16 mouse cellular contexts compared by ENCODE assay signal in the genomic region with DNA sequence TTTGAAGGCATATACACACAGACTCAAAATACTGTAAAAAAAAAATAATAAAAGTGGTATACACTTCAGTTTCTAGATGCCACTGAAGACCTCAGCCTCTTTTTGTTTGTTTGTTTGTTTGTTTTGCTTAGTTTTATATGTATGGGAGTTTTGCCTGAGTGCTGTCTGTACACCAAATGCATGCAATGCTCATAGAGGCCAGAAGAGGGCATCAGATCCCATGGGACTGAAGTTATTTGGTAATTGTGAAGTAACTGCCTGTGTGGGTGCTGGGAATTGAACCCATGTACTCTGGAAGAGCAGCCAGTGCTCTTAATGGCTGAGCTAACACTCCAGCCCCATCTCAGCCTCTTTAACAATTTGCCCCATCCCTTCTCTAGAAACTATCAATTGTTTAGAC. TPM values are rescaled to one million over a fixed set of nuclear protein-coding genes. Genes with fewer than 3 reads are reported as not detected.
DNase-seq lines count a peak whose midpoint lies in the region; ATAC-seq and TF ChIP-seq lines count a peak whose summit lies in the region.
"Had no signal": no experiment of that assay in that cellular context is flagged by ENCODE, and none has a peak within 500 bp of the region (broad histone marks: within the 10 kb centered on the region; RNA-seq: fewer than 3 reads in every experiment).

No protein-coding gene starts in this region.

- H3K4me2 ChIP-seq in liver, embryonic 11.5 days, result no peak overlapping the region
- H3K4me2 ChIP-seq in liver, postnatal 0 days (ENCODE audit: low read depth, low read length), result no peak overlapping the region
- H3K4me2 ChIP-seq: hindbrain, embryonic 14.5 days; neural tube, embryonic 13.5 days had no signal

- H3K79me2 ChIP-seq in liver, adult 2 months (ENCODE audit: control insufficient read depth, insufficient read depth, low read length), result no peaks in the 10 kb centered on the region

- peak; percentile 51 for TF ChIP-seq CTCF in liver, adult 2 months (IDR thresholded peaks at IDR 0.05; ENCODE audit: low read depth, low read length)
- TF ChIP-seq CTCF in G1E (IDR thresholded peaks at IDR 0.05; ENCODE audit: low read depth, low read length), result peak; percentile 50
- peak; percentile 74 for TF ChIP-seq CTCF in liver, postnatal 0 days (IDR thresholded peaks at IDR 0.05; ENCODE audit: low read depth)

- TF ChIP-seq EP300 in liver, postnatal 0 days (IDR thresholded peaks at IDR 0.05; ENCODE audit: low read depth), result no peak

- TF ChIP-seq POLR2A in liver, adult 2 months (IDR thresholded peaks at IDR 0.05; ENCODE audit: extremely low read depth, insufficient read depth, low read length), result no peak

- no peaks in the 10 kb centered on the region for H3K36me3 ChIP-seq in liver, adult 2 months (ENCODE audit: control insufficient read depth, insufficient read depth, low read length)
- H3K36me3 ChIP-seq in liver, embryonic 11.5 days (ENCODE audit: control insufficient read depth, insufficient read depth, low read length), result no peaks in the 10 kb centered on the region
- H3K36me3 ChIP-seq in G1E (replicated peaks), result peaks cover 66% of the 10 kb centered on the region
- H3K36me3 ChIP-seq in liver, postnatal 0 days (replicated peaks; ENCODE audit: insufficient read depth, low read length), result no peaks in the 10 kb centered on the region
- no peaks in the 10 kb centered on the region for H3K36me3 ChIP-seq in forebrain, embryonic 10.5 days (replicated peaks)
- H3K36me3 ChIP-seq: neural tube, embryonic 13.5 days had no signal

- peak; percentile 44 to 48 for DNase-seq in cerebellum, postnatal 10 days
- DNase-seq in cerebellum, adult 11 months, result no peak
- DNase-seq in liver, adult 2 months (ENCODE audit: extremely low read depth, low read depth, low spot score), result no peak
- no peak for DNase-seq in liver, embryonic 11.5 days (ENCODE audit: low spot score)
- no peak for DNase-seq in G1E (ENCODE audit: low spot score)
- peak; percentile 38 for DNase-seq in liver, postnatal 0 days
- no peak for DNase-seq in frontal cortex, postnatal 36 days (ENCODE audit: low spot score in 2 of 2)
- DNase-seq in forebrain, embryonic 10.5 days (ENCODE audit: extremely low spot score, low spot score), result no peak
- DNase-seq: adrenal gland, postnatal 36 days; gastrocnemius, postnatal 14 days; layer of hippocampus, adult 9-11 months had no signal

- no peaks in the 10 kb centered on the region for H3K9me3 ChIP-seq in liver, embryonic 11.5 days (ENCODE audit: control insufficient read depth, low read length)
- H3K9me3 ChIP-seq in G1E (replicated peaks), result no peaks in the 10 kb centered on the region
- no peaks in the 10 kb centered on the region for H3K9me3 ChIP-seq in liver, postnatal 0 days (ENCODE audit: low read length)
- H3K9me3 ChIP-seq in forebrain, embryonic 10.5 days, result no peaks in the 10 kb centered on the region
- H3K9me3 ChIP-seq: neural tube, embryonic 13.5 days had no signal

- no peak for ATAC-seq in liver, embryonic 11.5 days (replicated peaks; ENCODE audit: low FRiP score)
- ATAC-seq in G1E (ENCODE audit: extremely low read depth, insufficient number of reproducible peaks, low FRiP score, poor library complexity, severe bottlenecking), result no peak
- ATAC-seq in liver, postnatal 0 days, result no peak

- H3K9ac ChIP-seq in liver, adult 2 months (ENCODE audit: low read depth, low read length), result no peak overlapping the region
- H3K9ac ChIP-seq in liver, embryonic 11.5 days (ENCODE audit: low read depth, low read length), result no peak overlapping the region
- H3K9ac ChIP-seq in liver, postnatal 0 days (replicated peaks), result no peak overlapping the region
- H3K9ac ChIP-seq: hindbrain, embryonic 14.5 days; neural tube, embryonic 13.5 days had no signal

- peaks cover 6% of the 10 kb centered on the region for H3K4me1 ChIP-seq in liver, adult 2 months (ENCODE audit: control insufficient read depth, insufficient read depth, low read length)
- H3K4me1 ChIP-seq in liver, embryonic 11.5 days (replicated peaks; ENCODE audit: control insufficient read depth, insufficient read depth, low read length), result peaks cover 32% of the 10 kb centered on the region
- H3K4me1 ChIP-seq in G1E (ENCODE audit: insufficient read depth, low read depth, low read length), result peaks cover 52% of the 10 kb centered on the region
- H3K4me1 ChIP-seq in liver, postnatal 0 days (ENCODE audit: insufficient read depth), result peaks cover 26% of the 10 kb centered on the region
- H3K4me1 ChIP-seq in forebrain, embryonic 10.5 days, result peaks cover 30% of the 10 kb centered on the region

- no peaks in the 10 kb centered on the region for H3K27me3 ChIP-seq in liver, adult 2 months (ENCODE audit: control insufficient read depth, insufficient read depth, low read length)
- no peaks in the 10 kb centered on the region for H3K27me3 ChIP-seq in liver, embryonic 11.5 days (replicated peaks; ENCODE audit: control insufficient read depth, insufficient read depth, low read length)
- no peaks in the 10 kb centered on the region for H3K27me3 ChIP-seq in G1E (ENCODE audit: insufficient read depth, low read length)
- H3K27me3 ChIP-seq in liver, postnatal 0 days (ENCODE audit: insufficient read depth, low read length), result no peaks in the 10 kb centered on the region
- peaks cover 42% of the 10 kb centered on the region for H3K27me3 ChIP-seq in forebrain, embryonic 10.5 days (ENCODE audit: poor library complexity, severe bottlenecking)

- H3K27ac ChIP-seq in liver, adult 2 months (replicated peaks; ENCODE audit: insufficient read depth, low read depth, low read length), result no peak overlapping the region
- no peak overlapping the region for H3K27ac ChIP-seq in liver, embryonic 11.5 days (ENCODE audit: low read depth, low read length)
- no peak overlapping the region for H3K27ac ChIP-seq in liver, postnatal 0 days (ENCODE audit: low read depth)
- H3K27ac ChIP-seq in forebrain, embryonic 10.5 days, result no peak overlapping the region
- H3K27ac ChIP-seq: hindbrain, embryonic 14.5 days; neural tube, embryonic 13.5 days had no signal

- no peak overlapping the region for H3K4me3 ChIP-seq in liver, adult 2 months (ENCODE audit: insufficient read depth, low read depth, low read length)
- no peak overlapping the region for H3K4me3 ChIP-seq in liver, embryonic 11.5 days (ENCODE audit: low read depth, low read length)
- H3K4me3 ChIP-seq in G1E (ENCODE audit: low read depth, low read length), result no peak overlapping the region
- no peak overlapping the region for H3K4me3 ChIP-seq in liver, postnatal 0 days (ENCODE audit: low read depth, low read length)
- no peak overlapping the region for H3K4me3 ChIP-seq in forebrain, embryonic 10.5 days
- H3K4me3 ChIP-seq: neural tube, embryonic 13.5 days had no signal

RNA-seq across cellular contexts. Expression of gene Smim1, which starts 2.6 kb away (rescaled TPM):
- total RNA-seq in liver, adult 2 months (2014; rRNA removed), result 6.7 and 8.1 TPM in 2 replicates
- polyA plus RNA-seq in liver, adult 2 months (2012; rRNA removed), result 12.6 and 16.9 TPM in 2 replicates
- 414 and 426 TPM in 2 replicates for polyA plus RNA-seq in liver, embryonic 11.5 days (2014; fragmentation: Nextera tagmentation; extraction: Ambion mirVana)
- total RNA-seq in G1E (2014; fragmentation: Nextera tagmentation) (74.3 and 100.0 TPM in 2 replicates), G1E (2017) (69.2 and 103 TPM in 2 replicates)
- polyA plus RNA-seq in G1E (2012), result 58.4 and 87.4 TPM in 2 replicates
- polyA plus RNA-seq in liver, postnatal 0 days (2015; fragmentation: Nextera tagmentation; extraction: Ambion mirVana), result 86.4 and 93.6 TPM in 2 replicates
- polyA plus RNA-seq in forebrain, embryonic 10.5 days (2016; fragmentation: Nextera tagmentation; extraction: Ambion mirVana), result 22.1 and 27.4 TPM in 2 replicates

RNA-seq across cellular contexts. Expression of gene Ccdc27, which starts 13.8 kb away (rescaled TPM):
- not detected in 2 replicates for total RNA-seq in liver, adult 2 months (2014; rRNA removed)
- not detected in 2 replicates for polyA plus RNA-seq in liver, adult 2 months (2012; rRNA removed)
- 0.08 TPM in 1 of 2 replicates, not detected in the other for polyA plus RNA-seq in liver, embryonic 11.5 days (2014; fragmentation: Nextera tagmentation; extraction: Ambion mirVana)
- total RNA-seq in G1E (2014; fragmentation: Nextera tagmentation) (not detected in 2 replicates), G1E (2017) (not detected in 2 replicates)
- not detected in 2 replicates for polyA plus RNA-seq in G1E (2012)
- polyA plus RNA-seq in liver, postnatal 0 days (2015; fragmentation: Nextera tagmentation; extraction: Ambion mirVana), result not detected in 2 replicates
- polyA plus RNA-seq in forebrain, embryonic 10.5 days (2016; fragmentation: Nextera tagmentation; extraction: Ambion mirVana), result not detected in 2 replicates
- total RNA-seq: adrenal gland, postnatal 36 days; gastrocnemius, postnatal 14 days had no signal
- polyA plus RNA-seq: embryonic facial prominence, embryonic 14.5 days; hindbrain, embryonic 14.5 days; lung, embryonic 16.5 days; neural tube, embryonic 13.5 days; spleen, adult 2 months had no signal

RNA-seq across cellular contexts. Expression of gene Lrrc47, which starts 17.1 kb away (rescaled TPM):
- 6.5 and 8.3 TPM in 2 replicates for total RNA-seq in liver, adult 2 months (2014; rRNA removed)
- polyA plus RNA-seq in liver, adult 2 months (2012; rRNA removed), result 24.0 and 27.2 TPM in 2 replicates
- polyA plus RNA-seq in liver, embryonic 11.5 days (2014; fragmentation: Nextera tagmentation; extraction: Ambion mirVana), result 20.3 and 22.5 TPM in 2 replicates
- total RNA-seq in G1E (2014; fragmentation: Nextera tagmentation) (17.5 and 24.8 TPM in 2 replicates), G1E (2017) (28.7 and 40.7 TPM in 2 replicates)
- polyA plus RNA-seq in G1E (2012), result 201 and 254 TPM in 2 replicates
- 9.4 and 11.7 TPM in 2 replicates for polyA plus RNA-seq in liver, postnatal 0 days (2015; fragmentation: Nextera tagmentation; extraction: Ambion mirVana)
- polyA plus RNA-seq in forebrain, embryonic 10.5 days (2016; fragmentation: Nextera tagmentation; extraction: Ambion mirVana), result 20.1 and 21.9 TPM in 2 replicates

RNA-seq across cellular contexts. Expression of gene Cep104, which starts 53.7 kb away (rescaled TPM):
- total RNA-seq in liver, adult 2 months (2014; rRNA removed), result 3.0 and 5.8 TPM in 2 replicates
- polyA plus RNA-seq in liver, adult 2 months (2012; rRNA removed), result 2.8 and 3.9 TPM in 2 replicates
- 14.3 and 15.8 TPM in 2 replicates for polyA plus RNA-seq in liver, embryonic 11.5 days (2014; fragmentation: Nextera tagmentation; extraction: Ambion mirVana)
- total RNA-seq in G1E (2014; fragmentation: Nextera tagmentation), result 12.0 and 14.7 TPM in 2 replicates
- total RNA-seq in G1E (2017), result 6.1 and 7.7 TPM in 2 replicates
- polyA plus RNA-seq in G1E (2012), result 6.6 and 8.6 TPM in 2 replicates
- 1.9 and 2.5 TPM in 2 replicates for polyA plus RNA-seq in liver, postnatal 0 days (2015; fragmentation: Nextera tagmentation; extraction: Ambion mirVana)
- polyA plus RNA-seq in forebrain, embryonic 10.5 days (2016; fragmentation: Nextera tagmentation; extraction: Ambion mirVana), result 20.0 and 22.0 TPM in 2 replicates

RNA-seq across cellular contexts. Expression of gene Dffb, which starts 53.7 kb away (rescaled TPM):
- total RNA-seq in liver, adult 2 months (2014; rRNA removed), result 1.8 and 3.0 TPM in 2 replicates
- polyA plus RNA-seq in liver, adult 2 months (2012; rRNA removed), result 5.9 and 6.3 TPM in 2 replicates
- 17.2 and 18.5 TPM in 2 replicates for polyA plus RNA-seq in liver, embryonic 11.5 days (2014; fragmentation: Nextera tagmentation; extraction: Ambion mirVana)
- total RNA-seq in G1E (2014; fragmentation: Nextera tagmentation), result 6.8 and 11.0 TPM in 2 replicates
- 17.0 and 20.5 TPM in 2 replicates for total RNA-seq in G1E (2017)
- polyA plus RNA-seq in G1E (2012), result 13.4 and 16.7 TPM in 2 replicates
- 3.6 and 4.6 TPM in 2 replicates for polyA plus RNA-seq in liver, postnatal 0 days (2015; fragmentation: Nextera tagmentation; extraction: Ambion mirVana)
- polyA plus RNA-seq in forebrain, embryonic 10.5 days (2016; fragmentation: Nextera tagmentation; extraction: Ambion mirVana), result 13.5 and 14.8 TPM in 2 replicates

Comparison
In these comparisons a context has a peak if more than half of its experiments do, and no peak if none do; other contexts are left out.
1. DNase-seq: peak in cerebellum, postnatal 10 days (2 of 2) and liver, postnatal 0 days (single experiment); none in cerebellum, adult 11 months (single experiment), liver, adult 2 months (single experiment), liver, embryonic 11.5 days (single experiment), G1E (single experiment), frontal cortex, postnatal 36 days (0 of 2) and forebrain, embryonic 10.5 days (single experiment).
2. Peak in every context shown above with its lines, with median percentiles within 50 percentile points of each other: CTCF ChIP-seq.